Mouse (Mus musculus) CH12.LX (cell line): ENCODE results near the gene Olfr1410. TPM values are rescaled to one million over a fixed set of nuclear protein-coding genes. Genes with fewer than 3 reads are reported as not detected.

Source experiments
- DNase-seq: peaks from one replicate; pipeline ENCODE4 v3.0.0-alpha.2; 2013; ENCODE audit errors: extremely low read depth
- H3K27ac ChIP-seq: 2 replicates; pipeline ENCODE4 v1.5.1; 2012; ENCODE audit warnings: low read depth, mild to moderate bottlenecking, control low read depth, moderate library complexity; ENCODE audit not compliant: insufficient read depth
- H3K27me3 ChIP-seq: replicated peaks from 2 replicates; pipeline ENCODE3; 2012; ENCODE audit warnings: inconsistent platforms
- H3K36me3 ChIP-seq, 2 experiments: replicated peaks in 1 of 2; 2 replicates each; pipeline versions ENCODE3 to v1.6.1; 2012; ENCODE audit warnings: inconsistent platforms in 1 of 2, low read length in 1 of 2, mild to moderate bottlenecking in 1 of 2, mixed read lengths in 1 of 2, moderate library complexity in 1 of 2; ENCODE audit not compliant: control insufficient read depth in 1 of 2, insufficient read depth in 1 of 2
- H3K4me1 ChIP-seq, 2 experiments: 2 replicates each; pipeline ENCODE4 v1.6.1; 2012; ENCODE audit warnings: inconsistent platforms in 1 of 2, moderate library complexity in 1 of 2; ENCODE audit not compliant: insufficient read depth in 2 of 2, control insufficient read depth in 1 of 2
- H3K4me2 ChIP-seq: 2 replicates; pipeline ENCODE4 v1.6.1; 2012; ENCODE audit warnings: low read depth, mild to moderate bottlenecking, control low read depth; ENCODE audit not compliant: poor library complexity, insufficient read depth, severe bottlenecking
- H3K4me3 ChIP-seq, 3 experiments: fragments of 150-350 bp in 1 of 3; sonication (generic) in 1 of 3; replicated peaks in 1 of 3; 2 replicates each; pipeline versions ENCODE3 to v1.5.1; 2011 to 2012; ENCODE audit warnings: low read depth in 2 of 3, low read length in 2 of 3, mild to moderate bottlenecking in 2 of 3, moderate library complexity in 2 of 3, control low read depth in 1 of 3, improper control_type of control experiment in 1 of 3, inconsistent platforms in 1 of 3, mixed read lengths in 1 of 3; ENCODE audit not compliant: poor library complexity in 1 of 3
- H3K79me2 ChIP-seq: replicated peaks from 2 replicates; pipeline ENCODE4 v1.6.1; 2012; ENCODE audit warnings: mild to moderate bottlenecking, moderate library complexity; ENCODE audit not compliant: control insufficient read depth, poor library complexity, insufficient read depth, severe bottlenecking; ENCODE audit errors: extremely low read depth
- H3K9ac ChIP-seq: 2 replicates; pipeline ENCODE4 v1.6.1; 2012; ENCODE audit warnings: low read depth, mild to moderate bottlenecking, control low read depth, moderate library complexity; ENCODE audit not compliant: insufficient read depth
- H3K9me3 ChIP-seq: replicated peaks from 2 replicates; pipeline ENCODE3; 2012; ENCODE audit warnings: low read length, inconsistent platforms, mixed read lengths
- CHD1 ChIP-seq: IDR thresholded peaks from 2 replicates; pipeline ENCODE4 v1.6.1; 2012; ENCODE audit warnings: low read depth, low read length, improper control_type of control experiment, inconsistent platforms
- CHD2 ChIP-seq: IDR thresholded peaks from 2 replicates; pipeline ENCODE4 v1.6.1; 2011; ENCODE audit warnings: low read length, improper control_type of control experiment
- CTCF ChIP-seq, 2 experiments: IDR thresholded peaks in 1 of 2; conservative IDR thresholded peaks in 1 of 2; 2 replicates each; pipeline ENCODE4 v1.5.1; 2011 to 2012; ENCODE audit warnings: low read depth in 2 of 2, low read length in 2 of 2, improper control_type of control experiment in 1 of 2, inconsistent platforms in 1 of 2, mild to moderate bottlenecking in 1 of 2, moderate library complexity in 1 of 2
- E2F4 ChIP-seq: IDR thresholded peaks from 2 replicates; pipeline ENCODE4 v1.6.1; 2011; ENCODE audit warnings: low read depth, low read length, improper control_type of control experiment; ENCODE audit not compliant: insufficient replicate concordance
- ELF1 ChIP-seq: IDR thresholded peaks from 2 replicates; pipeline ENCODE4 v1.6.1; 2014; ENCODE audit warnings: low read depth, mild to moderate bottlenecking, inconsistent platforms, low read length, improper control_type of control experiment
- EP300 ChIP-seq: IDR thresholded peaks from 2 replicates; pipeline ENCODE4 v1.6.1; 2011; ENCODE audit warnings: low read length, improper control_type of control experiment
- GABPA ChIP-seq: IDR thresholded peaks from 2 replicates; pipeline ENCODE4 v1.6.1; 2012; ENCODE audit warnings: low read depth, low read length, improper control_type of control experiment, inconsistent platforms; ENCODE audit not compliant: insufficient replicate concordance
- HCFC1 ChIP-seq: IDR thresholded peaks from 2 replicates; pipeline ENCODE4 v1.6.1; 2012; ENCODE audit warnings: low read depth, mild to moderate bottlenecking, inconsistent platforms, low read length, improper control_type of control experiment
- JUN ChIP-seq: IDR thresholded peaks from 2 replicates; pipeline ENCODE4 v1.6.1; 2011; ENCODE audit warnings: low read depth, mild to moderate bottlenecking, low read length, improper control_type of control experiment, moderate library complexity; ENCODE audit not compliant: insufficient read depth
- JUND ChIP-seq: conservative IDR thresholded peaks from 2 replicates; pipeline ENCODE4 v1.6.1; 2011; ENCODE audit warnings: low read depth, low read length, improper control_type of control experiment
- KAT2A ChIP-seq: IDR thresholded peaks from 2 replicates; pipeline ENCODE4 v1.6.1; 2012; ENCODE audit warnings: low read length, improper control_type of control experiment, inconsistent platforms; ENCODE audit not compliant: insufficient replicate concordance
- MAFK ChIP-seq: IDR thresholded peaks from 2 replicates; pipeline ENCODE4 v1.6.1; 2011; ENCODE audit warnings: low read length, improper control_type of control experiment; ENCODE audit not compliant: insufficient replicate concordance
- MAX ChIP-seq: IDR thresholded peaks from 2 replicates; pipeline ENCODE4 v1.6.1; 2011; ENCODE audit warnings: low read length, improper control_type of control experiment
- MAZ ChIP-seq: IDR thresholded peaks from 2 replicates; pipeline ENCODE4 v1.6.1; 2012; ENCODE audit warnings: low read depth, mild to moderate bottlenecking, inconsistent platforms, low read length, improper control_type of control experiment, moderate library complexity
- MXI1 ChIP-seq: IDR thresholded peaks from 2 replicates; pipeline ENCODE4 v1.6.1; 2011; ENCODE audit warnings: mild to moderate bottlenecking, low read depth, low read length, improper control_type of control experiment
- NELFE ChIP-seq: IDR thresholded peaks from 2 replicates; pipeline ENCODE4 v1.6.1; 2011; ENCODE audit warnings: low read depth, low read length, improper control_type of control experiment
- PAX5 ChIP-seq: IDR thresholded peaks from 2 replicates; pipeline ENCODE4 v1.6.1; 2012; ENCODE audit warnings: low read length, inconsistent platforms, mixed read lengths
- POLR2A ChIP-seq: IDR thresholded peaks from 2 replicates; pipeline ENCODE4 v1.6.1; 2011; ENCODE audit warnings: low read depth, mild to moderate bottlenecking, improper control_type of control experiment, low read length
- RCOR1 ChIP-seq: conservative IDR thresholded peaks from 2 replicates; pipeline ENCODE4 v1.6.1; 2012; ENCODE audit warnings: low read depth, mild to moderate bottlenecking, inconsistent platforms, low read length, improper control_type of control experiment
- SIN3A ChIP-seq: IDR thresholded peaks from 2 replicates; pipeline ENCODE4 v1.6.1; 2012; ENCODE audit warnings: low read length, improper control_type of control experiment, inconsistent platforms
- TBP ChIP-seq: conservative IDR thresholded peaks from 2 replicates; pipeline ENCODE4 v1.6.1; 2011; ENCODE audit warnings: low read depth, low read length, improper control_type of control experiment
- UBTF ChIP-seq: IDR thresholded peaks from 2 replicates; pipeline ENCODE4 v1.6.1; 2012; ENCODE audit warnings: low read depth, mild to moderate bottlenecking, inconsistent platforms, low read length, improper control_type of control experiment, moderate library complexity
- USF1 ChIP-seq: IDR thresholded peaks from 2 replicates; pipeline ENCODE4 v1.6.1; 2014; ENCODE audit warnings: low read depth, mild to moderate bottlenecking, inconsistent platforms, low read length, improper control_type of control experiment
- USF2 ChIP-seq: conservative IDR thresholded peaks from 2 replicates; pipeline ENCODE4 v1.6.1; 2011; ENCODE audit warnings: low read depth, low read length, improper control_type of control experiment
- ZNF384 ChIP-seq: IDR thresholded peaks from 2 replicates; pipeline ENCODE4 v1.6.1; 2012; ENCODE audit warnings: low read depth, low read length, improper control_type of control experiment, inconsistent platforms
- dilution Hi-C: fragments of 300-500 bp; cut with MboI; formaldehyde crosslinking; loops from 2 replicates; pipeline ENCODE4 v1.14.3; 2020; ENCODE audit warnings: low sequenced_read_pairs; ENCODE audit not compliant: extremely low pct_unique_long_range_greater_than_20kb, extremely low pct_ligation_motif_present
- in situ Hi-C: fragments of 300-500 bp; cut with MboI; formaldehyde crosslinking; loops from 3 replicates; pipeline ENCODE4 v1.14.3; 2019; ENCODE audit warnings: low sequenced_read_pairs, low pct_ligation_motif_present, low pct_unique_long_range_greater_than_20kb, mixed read lengths
- polyA plus RNA-seq: library from polyadenylated mRNA; unstranded; fragments of >175 nt; gene quantifications from 2 replicates; pipeline ENCODE4 v1.2.1, GENCODE M21; 2012; ENCODE audit warnings: low read depth; ENCODE audit not compliant: insufficient read length
- total RNA-seq, 2 experiments: library from RNA; depleted of rRNA; stranded (reverse); fragments of 300-350 nt in 1 of 2; fragments of >200 nt in 1 of 2; gene quantifications; 2 replicates each; pipeline ENCODE4 v1.2.3; 2012 to 2014

Gene Olfr1410
- total and polyA plus RNA-seq, 3 experiments = 0.08 TPM; not detected in 2

GRCm38 (mm10) chr1:92636015-92636414 is 30.4 kb downstream of the Olfr1410 start:
- DNase-seq = no peak
- Histone ChIP-seq H3K36me3 (peaks cover 35 to 56% of the 10 kb centered on the region in 2 experiments), H3K4me2 (no peak overlapping the region), H3K27ac (no peak overlapping the region), H3K4me1 (peaks cover 8 to 16% of the 10 kb centered on the region in 2 experiments), H3K9me3 (no peaks in the 10 kb centered on the region), H3K79me2 (peaks cover 12% of the 10 kb centered on the region), H3K9ac (no peak overlapping the region), H3K27me3 (peaks cover 5% of the 10 kb centered on the region), H3K4me3 (no peak overlapping the region)
- dilution Hi-C loops (no loop called here), in situ Hi-C loops (no loop called here)
- TF ChIP-seq TBP = no peak
- TF ChIP-seq MAZ = no peak
- no peak for TF ChIP-seq PAX5
- TF ChIP-seq CHD1 = no peak
- TF ChIP-seq GABPA = no peak
- no peak for TF ChIP-seq MAX
- no peak for TF ChIP-seq CHD2
- no peak for TF ChIP-seq CTCF (conservative IDR thresholded peaks at IDR 0.05 in 1 of 2, IDR thresholded peaks at IDR 0.05 in 1 of 2; ENCODE audit: low read depth in 2 of 2, low read length in 2 of 2)
- no peak for TF ChIP-seq JUN
- no peak for TF ChIP-seq KAT2A
- no peak for TF ChIP-seq ZNF384
- no peak for TF ChIP-seq ELF1
- no peak for TF ChIP-seq EP300

- Histone ChIP-seq H3K9me3 (no peaks in the 10 kb centered on the region), H3K27me3 (peaks cover 2% of the 10 kb centered on the region), H3K4me2 (no peak overlapping the region), H3K9ac (no peak overlapping the region), H3K79me2 (peaks cover 18% of the 10 kb centered on the region), H3K27ac (no peak overlapping the region), H3K36me3 (peaks cover 35 to 56% of the 10 kb centered on the region in 2 experiments), H3K4me3 (no peak overlapping the region), H3K4me1 (peaks cover 8 to 17% of the 10 kb centered on the region in 2 experiments)
- no peak for DNase-seq
- in situ Hi-C loops = no loop called here
- dilution Hi-C loops = no loop called here
- no peak for TF ChIP-seq GABPA
- TF ChIP-seq SIN3A = no peak
- TF ChIP-seq E2F4 = no peak
- no peak for TF ChIP-seq USF1
- no peak for TF ChIP-seq CHD1
- TF ChIP-seq HCFC1 = no peak
- no peak for TF ChIP-seq MAFK
- no peak for TF ChIP-seq RCOR1
- no peak for TF ChIP-seq MAZ
- no peak for TF ChIP-seq TBP
- TF ChIP-seq EP300 = no peak
- no peak for TF ChIP-seq CTCF (conservative IDR thresholded peaks at IDR 0.05 in 1 of 2, IDR thresholded peaks at IDR 0.05 in 1 of 2; ENCODE audit: low read depth in 2 of 2, low read length in 2 of 2)
- no peak for TF ChIP-seq ZNF384
- no peak for TF ChIP-seq POLR2A
- no peak for TF ChIP-seq MXI1
- TF ChIP-seq UBTF = no peak
- no peak for TF ChIP-seq NELFE
- TF ChIP-seq JUND = no peak
- TF ChIP-seq PAX5 = no peak
- no peak for TF ChIP-seq USF2
Observed at GRCm38 (mm10) chr1:92636676-92637075, 31.1 kb downstream of the Olfr1410 start.
